Mouse (Mus musculus) liver, adult (tissue): ENCODE results near the gene Rbm47.

ENCODE experiments used
- GATA4 ChIP-seq: IDR thresholded peaks from 2 replicates; pipeline ENCODE4 v1.6.1; 2014; ENCODE audit warnings: mild to moderate bottlenecking, low read length; ENCODE audit not compliant: insufficient replicate concordance

Gene Rbm47

DNA sequence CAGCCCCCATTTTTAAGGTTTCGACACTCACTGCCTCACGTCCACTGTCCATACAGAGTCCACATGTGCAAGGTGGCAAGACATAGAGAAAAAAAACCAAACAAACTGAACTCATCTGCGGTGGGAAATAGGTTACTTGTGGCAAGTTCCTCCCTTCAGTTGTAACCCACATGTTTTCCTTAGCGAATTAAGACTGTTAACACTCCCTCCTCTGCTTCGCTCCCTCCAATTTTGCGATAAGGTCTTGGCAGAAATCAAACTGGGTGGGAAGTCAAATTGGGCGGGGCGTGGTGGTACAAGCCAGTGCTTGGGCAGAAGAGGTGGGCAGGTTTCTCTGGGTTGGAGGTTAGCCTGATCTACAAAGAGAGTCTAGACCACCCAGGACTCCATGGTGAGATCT, 101.2 kb downstream of the Rbm47 start:
- no peak for TF ChIP-seq GATA4

GRCm38 (mm10) chr5:66070350-66070749, 102.6 kb downstream of the Rbm47 start:
- TF ChIP-seq GATA4, result no peak

- TF ChIP-seq GATA4, result no peak
Observed at GRCm38 (mm10) chr5:66069470-66070144, 103.3 kb downstream of the Rbm47 start.

GRCm38 (mm10) chr5:66069133-66069469, 103.8 kb downstream of the Rbm47 start:
- TF ChIP-seq GATA4, result no peak

GRCm38 (mm10) chr5:66068068-66068920, 104.6 kb downstream of the Rbm47 start:
- no peak for TF ChIP-seq GATA4

GRCm38 (mm10) chr5:66067219-66067618, 105.7 kb downstream of the Rbm47 start:
- no peak for TF ChIP-seq GATA4

DNA sequence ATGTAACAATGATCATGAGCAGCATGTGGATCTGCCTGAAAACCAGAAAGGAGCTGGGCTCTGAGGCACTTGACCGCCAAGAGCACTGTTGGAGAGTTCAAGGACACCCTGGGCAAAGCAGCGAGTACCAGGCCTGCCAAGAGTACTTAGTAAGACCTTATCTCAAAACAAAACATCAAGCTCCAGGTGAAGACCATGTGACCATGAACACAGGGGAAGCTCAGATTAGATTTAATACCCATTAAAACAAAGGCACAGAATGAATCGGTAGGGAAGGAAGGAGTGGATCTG, 110.0 kb downstream of the Rbm47 start:
- no peak; the same call in 1 of the 2 replicates for TF ChIP-seq GATA4

DNA sequence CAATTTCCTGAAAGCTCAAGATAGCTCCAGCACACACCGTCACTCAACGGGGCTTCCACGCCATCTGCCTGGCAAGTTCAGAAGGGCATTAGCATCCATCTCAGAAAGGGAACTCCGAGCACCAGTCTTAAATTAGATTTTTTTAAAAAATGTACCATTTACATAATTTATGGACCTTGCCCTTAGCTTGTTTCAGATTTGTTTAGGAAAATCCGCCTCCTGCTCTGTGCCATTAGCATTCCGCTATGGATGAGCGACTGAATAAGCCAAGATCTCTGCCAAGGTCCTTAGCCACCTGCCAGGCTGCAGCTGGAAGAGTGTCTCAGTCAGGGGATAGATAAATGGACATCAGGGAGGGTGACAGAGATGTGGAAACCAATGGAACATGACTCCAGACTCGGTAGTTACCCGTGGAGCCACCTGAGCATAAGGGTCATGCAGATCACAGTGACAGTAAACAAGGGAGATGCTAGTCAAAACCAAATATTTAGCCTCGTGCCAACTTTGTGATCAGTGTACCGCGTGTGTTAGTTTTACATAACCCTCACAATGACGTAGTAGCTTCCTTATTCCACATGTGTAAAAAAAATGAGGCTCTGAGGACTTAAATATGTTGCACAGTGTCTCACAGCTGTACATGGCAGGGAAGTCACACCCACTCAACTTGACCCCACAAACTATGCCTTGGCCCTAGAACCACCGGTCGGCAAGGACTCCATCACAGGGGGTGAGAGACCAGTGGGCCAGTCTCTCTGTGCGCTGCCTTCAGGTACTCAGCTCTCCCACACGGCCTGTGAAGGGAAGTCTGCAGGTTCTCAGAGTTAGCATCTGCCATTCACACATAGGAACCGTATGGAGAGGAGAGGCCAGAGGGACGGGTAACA, 110.6 kb downstream of the Rbm47 start:
- TF ChIP-seq GATA4, result peak; percentile 24; the same call in 1 of the 2 replicates

DNA sequence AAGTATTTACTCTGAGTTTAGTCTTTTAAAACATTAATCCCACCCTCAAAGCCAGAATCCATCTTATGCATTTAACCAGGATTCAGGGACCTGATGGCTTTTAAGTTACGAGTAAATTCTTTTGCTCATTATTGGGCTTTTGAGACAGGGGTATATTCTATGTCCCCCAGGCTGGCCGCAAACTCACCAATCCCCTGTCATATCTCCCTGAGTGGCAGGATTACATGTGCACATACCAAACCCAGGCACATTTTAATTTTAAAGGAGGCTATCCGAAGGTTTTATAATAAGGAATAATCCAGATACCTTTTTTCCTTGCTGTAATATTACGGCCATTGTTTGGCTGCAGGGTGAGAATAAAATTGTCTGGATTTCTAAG, 111.3 kb downstream of the Rbm47 start:
- TF ChIP-seq GATA4, result no peak

DNA sequence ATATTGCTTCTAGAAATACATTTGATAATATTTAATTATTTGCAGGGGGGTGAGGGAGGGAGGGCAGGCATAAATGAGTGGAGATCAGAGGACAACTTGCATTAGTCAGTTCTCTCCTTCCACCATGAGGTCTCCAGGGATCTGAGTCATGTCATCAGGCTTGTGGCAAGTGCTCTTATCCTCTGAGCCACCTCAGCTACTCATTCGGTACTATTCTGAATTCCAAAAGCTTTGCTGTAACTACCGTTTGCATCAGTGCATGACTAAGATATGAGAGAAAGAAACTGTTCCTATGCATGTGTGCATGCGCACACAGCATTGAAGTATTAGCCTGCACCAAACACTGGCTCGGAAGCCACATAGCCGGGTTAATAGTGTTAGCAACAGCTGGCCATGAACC, 114.1 kb downstream of the Rbm47 start:
- TF ChIP-seq GATA4, result no peak

DNA sequence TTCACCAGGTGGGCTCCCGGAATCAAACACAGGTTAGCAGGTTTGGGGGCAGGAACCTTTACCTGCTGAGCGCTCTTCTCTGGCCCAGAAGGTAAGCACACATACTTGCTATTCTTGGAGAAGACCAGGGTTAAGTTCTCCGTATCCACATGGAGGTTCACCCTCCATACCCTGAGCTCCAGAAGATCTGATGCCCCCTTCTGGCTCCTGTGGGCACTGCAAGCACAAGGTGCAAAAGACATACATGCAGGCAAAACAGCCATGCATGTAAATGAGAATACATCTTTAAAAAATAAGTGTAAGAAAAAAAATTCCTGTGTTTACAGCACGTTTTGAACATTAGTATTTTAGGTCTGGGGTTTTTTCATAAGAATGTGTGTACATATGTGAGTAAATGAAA, 116.2 kb downstream of the Rbm47 start:
- no peak for TF ChIP-seq GATA4

DNA sequence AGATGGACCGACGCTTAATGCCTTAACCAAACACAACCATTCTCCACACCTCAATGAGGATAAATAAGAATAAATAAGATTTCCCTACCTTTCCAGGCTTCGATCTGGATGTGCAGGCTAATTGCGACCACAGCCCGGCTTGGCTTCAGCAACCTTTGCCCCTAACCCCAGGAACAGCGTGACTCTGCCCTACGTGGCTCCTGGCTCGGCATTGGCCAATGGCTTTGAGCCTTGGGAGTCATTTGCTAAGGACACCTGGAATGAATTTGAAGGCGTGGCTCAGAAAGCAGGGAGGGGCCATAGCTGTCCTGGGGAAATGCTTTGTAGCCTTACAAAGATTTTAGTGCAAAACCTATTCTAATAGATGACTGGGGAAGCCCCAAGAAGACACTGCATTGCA, 118.5 kb downstream of the Rbm47 start:
- no peak for TF ChIP-seq GATA4

DNA sequence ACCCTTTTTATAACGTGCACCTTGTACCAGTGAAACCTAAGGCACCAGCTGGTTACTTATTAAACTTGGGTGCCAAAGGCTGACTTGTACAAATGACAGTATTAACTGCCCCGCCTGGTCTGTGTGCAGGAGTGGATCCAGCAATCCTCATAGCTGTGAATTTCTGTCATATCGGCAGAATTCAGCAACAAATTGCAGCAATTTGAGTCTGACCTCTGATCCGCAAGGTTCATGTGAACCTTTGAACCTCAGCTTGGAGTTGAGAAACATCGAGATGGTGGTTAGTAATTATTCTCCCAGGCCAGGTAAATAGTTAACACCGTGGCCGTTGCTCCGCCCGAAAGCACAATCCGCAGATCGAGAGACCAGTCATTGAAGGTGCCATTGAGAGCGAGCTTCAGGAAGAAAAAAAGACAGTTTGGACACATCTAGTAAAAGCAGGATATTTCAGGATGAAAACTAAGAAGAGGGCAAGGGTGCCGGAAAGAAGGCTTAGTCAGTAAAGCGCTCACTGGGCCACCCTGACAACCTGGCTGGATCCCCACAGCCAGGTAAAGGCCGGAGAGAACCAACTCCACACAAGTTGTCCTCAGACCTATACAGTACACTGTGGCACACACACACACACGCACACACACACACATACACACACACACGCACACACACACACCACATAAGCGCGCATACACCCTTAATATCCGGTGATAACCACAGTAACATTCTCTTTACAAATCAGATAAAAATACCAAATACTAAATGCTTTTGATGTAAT, 120.0 kb downstream of the Rbm47 start:
- TF ChIP-seq GATA4, result no peak

GRCm38 (mm10) chr5:66050841-66051240, 122.1 kb downstream of the Rbm47 start:
- no peak for TF ChIP-seq GATA4

GRCm38 (mm10) chr5:66046356-66046755, 126.6 kb downstream of the Rbm47 start:
- no peak for TF ChIP-seq GATA4
